Mouse (Mus musculus) MEL (cell line): Measurements from ENCODE around the gene Brox. TPM values are rescaled to one million over a fixed set of nuclear protein-coding genes. Genes with fewer than 3 reads are reported as not detected.

ENCODE experiments used
- DNase-seq: peaks from one replicate; pipeline ENCODE4 v3.0.0; 2011; ENCODE audit warnings: low read depth, low spot score
- H3K27ac ChIP-seq: 2 replicates; pipeline ENCODE4 v1.5.1; 2012; ENCODE audit warnings: low read depth, mild to moderate bottlenecking, control low read depth, low read length, moderate library complexity; ENCODE audit not compliant: control insufficient read depth
- H3K27me3 ChIP-seq, 2 experiments: fragments of 150-350 bp in 1 of 2; sonication (generic) in 1 of 2; 2 replicates each; pipeline ENCODE4 v1.6.1; 2012; ENCODE audit warnings: low read length in 2 of 2, mild to moderate bottlenecking in 2 of 2, improper control_type of control experiment in 1 of 2, moderate library complexity in 1 of 2; ENCODE audit not compliant: insufficient read depth in 2 of 2, control insufficient read depth in 1 of 2
- H3K36me3 ChIP-seq, 2 experiments: 2 replicates each; pipeline ENCODE4 v1.6.1; 2012 to 2014; ENCODE audit warnings: low read length in 2 of 2, improper control_type of control experiment in 1 of 2, inconsistent platforms in 1 of 2, mild to moderate bottlenecking in 1 of 2; ENCODE audit not compliant: insufficient read depth in 2 of 2, control insufficient read depth in 1 of 2
- H3K4me1 ChIP-seq, 2 experiments: fragments of 150-350 bp in 1 of 2; sonication (generic) in 1 of 2; 2 replicates each; pipeline ENCODE4 v1.6.1; 2012; ENCODE audit warnings: low read length in 2 of 2, improper control_type of control experiment in 1 of 2, mild to moderate bottlenecking in 1 of 2; ENCODE audit not compliant: insufficient read depth in 2 of 2, control insufficient read depth in 1 of 2
- H3K4me3 ChIP-seq, 2 experiments: fragments of 150-350 bp in 1 of 2; sonication (generic) in 1 of 2; 2 replicates each; pipeline ENCODE4 v1.5.1; 2012; ENCODE audit warnings: low read depth in 2 of 2, low read length in 2 of 2, mild to moderate bottlenecking in 2 of 2, moderate library complexity in 2 of 2, control low read depth in 1 of 2, improper control_type of control experiment in 1 of 2; ENCODE audit not compliant: control insufficient read depth in 1 of 2, insufficient read depth in 1 of 2
- H3K79me2 ChIP-seq: 2 replicates; pipeline ENCODE4 v1.6.1; 2012; ENCODE audit warnings: mild to moderate bottlenecking, low read length, moderate library complexity; ENCODE audit not compliant: control insufficient read depth, poor library complexity, insufficient read depth
- H3K9ac ChIP-seq: 2 replicates; pipeline ENCODE4 v1.6.1; 2012; ENCODE audit warnings: low read depth, mild to moderate bottlenecking, control low read depth, low read length, moderate library complexity; ENCODE audit not compliant: control insufficient read depth, poor library complexity, severe bottlenecking
- H3K9me3 ChIP-seq: fragments of 150-350 bp; sonication (generic); replicated peaks from 2 replicates; pipeline ENCODE4 v1.6.1; 2012; ENCODE audit warnings: mild to moderate bottlenecking, low read length, improper control_type of control experiment, moderate library complexity; ENCODE audit not compliant: insufficient read depth
- BHLHE40 ChIP-seq: IDR thresholded peaks from 2 replicates; pipeline ENCODE4 v1.6.1; 2012; ENCODE audit warnings: low read depth, mild to moderate bottlenecking, inconsistent platforms, low read length, improper control_type of control experiment, borderline replicate concordance
- CHD2 ChIP-seq: IDR thresholded peaks from 2 replicates; pipeline ENCODE4 v1.6.1; 2011; ENCODE audit warnings: low read length, improper control_type of control experiment
- E2F4 ChIP-seq: IDR thresholded peaks from 2 replicates; pipeline ENCODE4 v1.6.1; 2011; ENCODE audit warnings: low read depth, low read length, improper control_type of control experiment, borderline replicate concordance
- ELF1 ChIP-seq: IDR thresholded peaks from 2 replicates; pipeline ENCODE4 v1.6.1; 2014; ENCODE audit warnings: low read depth, mild to moderate bottlenecking, inconsistent platforms, low read length, improper control_type of control experiment, moderate library complexity
- EP300 ChIP-seq, 2 experiments: IDR thresholded peaks; 2 replicates each; pipeline ENCODE4 v1.6.1; 2011; ENCODE audit warnings: improper control_type of control experiment in 2 of 2, low read length in 2 of 2, low read depth in 1 of 2, mild to moderate bottlenecking in 1 of 2
- ETS1 ChIP-seq: IDR thresholded peaks from 2 replicates; pipeline ENCODE4 v1.6.1; 2012; ENCODE audit warnings: low read depth, mild to moderate bottlenecking, inconsistent platforms, low read length, improper control_type of control experiment, moderate library complexity
- HCFC1 ChIP-seq: IDR thresholded peaks from 2 replicates; pipeline ENCODE4 v1.6.1; 2012; ENCODE audit warnings: low read depth, mild to moderate bottlenecking, inconsistent platforms, low read length, improper control_type of control experiment, moderate library complexity
- KAT2A ChIP-seq: conservative IDR thresholded peaks from 2 replicates; pipeline ENCODE4 v1.6.1; 2012; ENCODE audit warnings: low read depth, low read length, improper control_type of control experiment, inconsistent platforms
- MAX ChIP-seq: IDR thresholded peaks from 2 replicates; pipeline ENCODE4 v1.6.1; 2011; ENCODE audit warnings: low read length, improper control_type of control experiment
- MEF2A ChIP-seq: IDR thresholded peaks from 2 replicates; pipeline ENCODE4 v1.6.1; 2014; ENCODE audit warnings: low read depth, mild to moderate bottlenecking, inconsistent platforms, low read length, improper control_type of control experiment; ENCODE audit not compliant: poor library complexity, insufficient replicate concordance, severe bottlenecking; ENCODE audit errors: extremely low read depth
- MYC ChIP-seq: IDR thresholded peaks from 2 replicates; pipeline ENCODE4 v1.6.1; 2011; ENCODE audit warnings: low read depth, mild to moderate bottlenecking, low read length, improper control_type of control experiment, moderate library complexity
- NELFE ChIP-seq: IDR thresholded peaks from 2 replicates; pipeline ENCODE4 v1.6.1; 2011; ENCODE audit warnings: low read depth, low read length, improper control_type of control experiment
- NRF1 ChIP-seq: IDR thresholded peaks from 2 replicates; pipeline ENCODE4 v1.6.1; 2014; ENCODE audit warnings: low read depth, mild to moderate bottlenecking, inconsistent platforms, low read length, improper control_type of control experiment, moderate library complexity; ENCODE audit not compliant: poor library complexity, insufficient read depth, severe bottlenecking
- POLR2A ChIP-seq, 2 experiments: IDR thresholded peaks; 2 replicates each; pipeline ENCODE4 v1.6.1; 2011 to 2012; ENCODE audit warnings: low read length in 2 of 2, mild to moderate bottlenecking in 2 of 2, control low read depth in 1 of 2, improper control_type of control experiment in 1 of 2, low read depth in 1 of 2, moderate library complexity in 1 of 2; ENCODE audit not compliant: control insufficient read depth in 1 of 2, insufficient read depth in 1 of 2, poor library complexity in 1 of 2
- POLR2AphosphoS2 ChIP-seq: IDR thresholded peaks from 2 replicates; pipeline ENCODE4 v1.6.1; 2011; ENCODE audit warnings: low read length, improper control_type of control experiment
- RCOR1 ChIP-seq: IDR thresholded peaks from 2 replicates; pipeline ENCODE4 v1.6.1; 2012; ENCODE audit warnings: low read depth, mild to moderate bottlenecking, inconsistent platforms, low read length, improper control_type of control experiment
- SIN3A ChIP-seq: IDR thresholded peaks from 2 replicates; pipeline ENCODE4 v1.6.1; 2012; ENCODE audit warnings: low read length, improper control_type of control experiment, inconsistent platforms
- TAL1 ChIP-seq: IDR thresholded peaks from 2 replicates; pipeline ENCODE4 v1.6.1; 2012; ENCODE audit warnings: mild to moderate bottlenecking, inconsistent platforms, low read length, moderate library complexity, mixed read lengths
- TCF12 ChIP-seq: IDR thresholded peaks from 2 replicates; pipeline ENCODE4 v1.6.1; 2014; ENCODE audit warnings: low read depth, mild to moderate bottlenecking, inconsistent platforms, low read length, improper control_type of control experiment, moderate library complexity
- UBTF ChIP-seq: IDR thresholded peaks from 2 replicates; pipeline ENCODE4 v1.6.1; 2012; ENCODE audit warnings: low read depth, mild to moderate bottlenecking, inconsistent platforms, low read length, improper control_type of control experiment, moderate library complexity, borderline replicate concordance; ENCODE audit not compliant: insufficient read depth
- USF1 ChIP-seq: IDR thresholded peaks from 2 replicates; pipeline ENCODE4 v1.6.1; 2014; ENCODE audit warnings: low read depth, mild to moderate bottlenecking, inconsistent platforms, low read length, improper control_type of control experiment, moderate library complexity
- USF2 ChIP-seq, 2 experiments: IDR thresholded peaks; 2 replicates each; pipeline ENCODE4 v1.6.1; 2011 to 2012; ENCODE audit warnings: improper control_type of control experiment in 2 of 2, low read length in 2 of 2, borderline replicate concordance in 1 of 2, inconsistent platforms in 1 of 2, low read depth in 1 of 2, mild to moderate bottlenecking in 1 of 2; ENCODE audit not compliant: insufficient read depth in 1 of 2
- ZC3H11A ChIP-seq: IDR thresholded peaks from 2 replicates; pipeline ENCODE4 v1.6.1; 2012; ENCODE audit warnings: low read depth, mild to moderate bottlenecking, inconsistent platforms, low read length, improper control_type of control experiment
- ZKSCAN1 ChIP-seq: IDR thresholded peaks from 2 replicates; pipeline ENCODE4 v1.6.1; 2012; ENCODE audit warnings: low read depth, mild to moderate bottlenecking, inconsistent platforms, low read length, improper control_type of control experiment, moderate library complexity
- polyA plus RNA-seq, 2 experiments: library from polyadenylated mRNA; stranded (reverse) in 1 of 2; unstranded in 1 of 2; fragments of >175 nt in 1 of 2; fragments of >200 nt in 1 of 2; gene quantifications; 2 replicates each; pipeline versions ENCODE4 v1.2.1 to v1.2.4; 2012; ENCODE audit warnings: low replicate concordance in 2 of 2, low read depth in 1 of 2; ENCODE audit not compliant: insufficient read length in 2 of 2, insufficient read depth in 1 of 2, missing spikeins in 1 of 2
- total RNA-seq: library from RNA; depleted of rRNA; stranded (reverse); fragments of 300-350 nt; gene quantifications from 2 replicates; pipeline ENCODE4 v1.2.3, GENCODE M21; 2012

Gene Brox
- total and polyA plus RNA-seq, 3 experiments: 25.4 to 145 (median 28.4) TPM

DNA sequence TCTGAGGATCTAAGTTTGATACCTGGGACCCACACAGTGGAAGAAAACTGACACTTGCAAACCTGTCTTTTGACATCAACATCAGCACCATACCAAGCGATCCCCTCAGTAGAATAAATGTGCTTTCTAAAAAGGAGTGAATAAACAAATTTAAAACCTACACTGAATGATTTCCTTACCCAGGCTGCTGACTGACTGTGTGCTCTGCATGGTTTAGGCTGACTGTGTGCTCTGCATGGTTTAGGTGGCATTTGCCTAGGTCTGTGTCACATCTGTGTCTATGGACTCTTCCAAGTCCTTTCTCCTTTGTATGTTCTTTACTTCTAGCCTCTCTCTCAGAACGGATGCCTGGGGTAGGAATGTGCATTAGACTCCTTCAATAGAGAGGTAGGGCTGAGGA, 45.3 kb downstream of the Brox start:
- Histone ChIP-seq H3K4me1 (peaks cover 17 to 23% of the 10 kb centered on the region in 2 experiments; a peak in 3 of 4 replicates), H3K9me3 (no peaks in the 10 kb centered on the region), H3K9ac (no peak overlapping the region), H3K4me3 (no peak overlapping the region), H3K27ac (no peak overlapping the region), H3K27me3 (no peaks in the 10 kb centered on the region), H3K36me3 (peaks cover 0 to 4% of the 10 kb centered on the region in 2 experiments; a peak in 2 of 4 replicates), H3K79me2 (no peaks in the 10 kb centered on the region)
- no peak for DNase-seq
- TF ChIP-seq ZKSCAN1 (peak; percentile 78), MYC (no peak)

DNA sequence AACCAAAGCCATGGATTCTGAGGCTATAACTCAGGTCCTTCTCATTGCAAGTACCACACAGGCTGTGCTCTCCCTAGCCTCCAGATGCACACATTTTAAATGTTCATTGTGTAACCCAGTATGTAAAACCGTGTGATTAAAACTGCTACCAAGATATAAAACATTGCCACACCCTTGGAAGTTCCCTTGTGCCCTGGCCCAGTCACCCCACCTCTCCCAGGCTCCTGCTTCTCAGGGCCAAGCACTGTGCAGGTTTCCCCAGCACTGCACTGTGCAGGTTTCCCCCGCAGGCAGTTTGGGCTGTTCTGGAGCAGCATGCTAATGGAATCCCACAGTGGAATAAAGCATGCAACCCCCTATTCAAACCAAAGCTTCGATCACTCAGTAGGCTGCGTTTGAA, 46.5 kb downstream of the Brox start:
- no peaks in the 10 kb centered on the region for H3K9me3 ChIP-seq
- no peak for TF ChIP-seq TAL1
- peak in 1 of 2 experiments; percentile 17; a peak in 1 of 4 replicates for TF ChIP-seq EP300 (IDR thresholded peaks at IDR 0.05; ENCODE audit: low read depth in 1 of 2, low read length in 2 of 2)
- 0 out of 2 replicates have a peak, but pooled peaks have one; percentile 18 for TF ChIP-seq SIN3A
- TF ChIP-seq, all 39 proteins: peak for 2
- Histone ChIP-seq H3K4me3 (no peak overlapping the region), H3K9ac (no peak overlapping the region), H3K79me2 (no peaks in the 10 kb centered on the region), H3K4me1 (peaks cover 17 to 23% of the 10 kb centered on the region in 2 experiments; a peak in 3 of 4 replicates), H3K36me3 (peaks cover 0 to 4% of the 10 kb centered on the region in 2 experiments; a peak in 2 of 4 replicates), H3K27ac (no peak overlapping the region), H3K27me3 (no peaks in the 10 kb centered on the region)
- DNase-seq: peak; percentile 20

DNA sequence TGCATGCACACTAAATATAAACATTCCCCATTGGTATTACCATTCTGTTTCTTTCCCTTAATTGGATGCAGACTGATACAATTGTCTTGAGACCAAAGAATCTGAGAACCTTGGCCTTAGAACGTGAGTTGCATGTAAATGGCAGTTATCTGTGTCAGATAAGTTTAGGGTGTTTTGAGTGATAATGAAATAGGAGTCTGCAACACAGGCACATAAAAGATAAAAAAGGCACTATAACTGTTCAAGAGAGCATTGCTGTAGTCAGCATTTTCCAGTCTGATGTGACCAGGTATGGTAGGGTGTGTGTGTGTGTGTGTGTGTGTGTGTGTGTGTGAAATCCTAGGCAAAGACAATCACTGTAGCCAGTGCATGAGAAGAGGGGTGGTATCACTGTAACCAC, 48.9 kb downstream of the Brox start:
- DNase-seq: peak; percentile 47
- H3K9ac ChIP-seq: no peak overlapping the region
- 0 out of 2 replicates have a peak overlapping the region, but pooled peaks have one; percentile 18 for H3K27ac ChIP-seq
- H3K27me3 ChIP-seq: no peaks in the 10 kb centered on the region; a peak in 1 of 4 replicates
- no peaks in the 10 kb centered on the region for H3K9me3 ChIP-seq
- peaks cover 0 to 4% of the 10 kb centered on the region in 2 experiments; a peak in 2 of 4 replicates for H3K36me3 ChIP-seq
- H3K4me3 ChIP-seq: no peak overlapping the region
- peaks cover 15 to 20% of the 10 kb centered on the region in 2 experiments; a peak in 3 of 4 replicates for H3K4me1 ChIP-seq
- H3K79me2 ChIP-seq: no peaks in the 10 kb centered on the region
- TF ChIP-seq CHD2 (no peak), HCFC1 (no peak), UBTF (no peak), USF2 (IDR thresholded peaks at IDR 0.05; ENCODE audit: borderline replicate concordance in 1 of 2, insufficient read depth in 1 of 2, low read depth in 1 of 2, low read length in 2 of 2) (no peak), POLR2A (IDR thresholded peaks at IDR 0.05; ENCODE audit: control insufficient read depth in 1 of 2, insufficient read depth in 1 of 2, low read depth in 1 of 2, low read length in 2 of 2, poor library complexity in 1 of 2) (no peak), KAT2A (no peak), SIN3A (peak; percentile 40; the same call in 1 of the 2 replicates), NELFE (no peak), ZC3H11A (no peak), NRF1 (no peak), MEF2A (no peak), POLR2AphosphoS2 (no peak), ELF1 (no peak), RCOR1 (peak; percentile 73), EP300 (IDR thresholded peaks at IDR 0.05; ENCODE audit: low read depth in 1 of 2, low read length in 2 of 2) (peak; percentile 77 to 91), TCF12 (peak; percentile 91), E2F4 (no peak), MYC (no peak), TAL1 (no peak), MAX (no peak; the same call in 1 of the 2 replicates), USF1 (no peak), ETS1 (peak; percentile 89), BHLHE40 (peak; percentile 99)
